Mouse (Mus musculus) lung, postnatal 0 days (tissue): ENCODE data around the gene Slc13a4.

ENCODE experiments used
- CTCF ChIP-seq: IDR thresholded peaks from 2 replicates; pipeline ENCODE4 v1.5.1; 2016; ENCODE audit warnings: antibody characterized with exemption, mild to moderate bottlenecking
- EP300 ChIP-seq: IDR thresholded peaks from 2 replicates; pipeline ENCODE4 v1.6.1; 2016; ENCODE audit warnings: antibody characterized with exemption, mild to moderate bottlenecking, control low read depth

GRCm38 (mm10) chr6:35323046-35323445 is 15.1 kb upstream of the Slc13a4 start:
- TF ChIP-seq CTCF (no peak), EP300 (no peak)
